Mouse (Mus musculus): ENCODE measurements around the gene Rmdn2. TPM values are rescaled to one million over a fixed set of nuclear protein-coding genes. Genes with fewer than 3 reads are reported as not detected.

Gene Rmdn2
- total and polyA plus RNA-seq, 2 experiments = 14.1 to 82.7 TPM

DNA sequence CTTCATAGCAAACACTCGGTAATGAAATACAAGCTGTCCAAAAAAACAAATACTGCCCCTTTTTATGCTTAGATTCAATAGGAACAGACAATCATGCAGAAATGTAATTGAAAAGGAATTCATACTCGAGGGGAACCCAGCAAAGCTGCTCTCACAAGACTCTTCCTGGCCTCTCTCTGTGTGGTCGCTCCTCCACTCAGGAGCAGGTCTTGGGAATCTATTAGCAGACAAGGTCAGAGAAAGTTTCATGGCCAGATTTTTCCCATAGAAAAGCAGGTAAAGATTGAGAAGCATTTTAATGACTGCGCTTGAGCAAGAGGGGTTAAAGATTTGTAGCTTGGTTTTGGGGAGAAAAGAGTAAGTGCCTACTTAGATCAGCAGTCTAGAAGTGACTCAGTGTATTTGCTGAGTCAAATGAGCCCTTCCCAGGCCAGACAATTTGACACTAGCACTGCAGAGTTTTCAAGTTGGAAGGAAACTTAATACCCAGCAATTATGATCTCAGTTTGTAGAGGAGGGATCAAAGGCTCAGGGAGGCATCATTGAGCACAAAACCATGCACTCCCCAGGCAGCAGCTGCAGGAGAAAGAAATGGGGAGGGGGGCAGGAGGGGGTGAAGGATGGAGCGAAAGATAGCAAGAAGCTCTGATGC lies 127.3 kb downstream of the Rmdn2 start:
- no peak for TF ChIP-seq POLR2A (IDR thresholded peaks at IDR 0.05; ENCODE audit: extremely low read depth, insufficient read depth, low read length)
- no peak for TF ChIP-seq CTCF (IDR thresholded peaks at IDR 0.05; ENCODE audit: low read depth, low read length)
- no peaks in the 10 kb centered on the region for H3K27me3 ChIP-seq (ENCODE audit: control insufficient read depth, insufficient read depth, low read length)
- H3K79me2 ChIP-seq (ENCODE audit: control insufficient read depth, insufficient read depth, low read length) = no peaks in the 10 kb centered on the region
- no peak overlapping the region for H3K9ac ChIP-seq (ENCODE audit: low read depth, low read length)
- DNase-seq (ENCODE audit: extremely low read depth, low read depth, low spot score) = no peak
- no peaks in the 10 kb centered on the region for H3K4me1 ChIP-seq (ENCODE audit: control insufficient read depth, insufficient read depth, low read length)
- no peak overlapping the region for H3K27ac ChIP-seq (replicated peaks; ENCODE audit: insufficient read depth, low read depth, low read length)
- 66% methylated on average over 5 of the region's 5 CpGs for WGBS
- H3K4me3 ChIP-seq (ENCODE audit: insufficient read depth, low read depth, low read length) = no peak overlapping the region
- no peaks in the 10 kb centered on the region for H3K36me3 ChIP-seq (ENCODE audit: control insufficient read depth, insufficient read depth, low read length)

DNA sequence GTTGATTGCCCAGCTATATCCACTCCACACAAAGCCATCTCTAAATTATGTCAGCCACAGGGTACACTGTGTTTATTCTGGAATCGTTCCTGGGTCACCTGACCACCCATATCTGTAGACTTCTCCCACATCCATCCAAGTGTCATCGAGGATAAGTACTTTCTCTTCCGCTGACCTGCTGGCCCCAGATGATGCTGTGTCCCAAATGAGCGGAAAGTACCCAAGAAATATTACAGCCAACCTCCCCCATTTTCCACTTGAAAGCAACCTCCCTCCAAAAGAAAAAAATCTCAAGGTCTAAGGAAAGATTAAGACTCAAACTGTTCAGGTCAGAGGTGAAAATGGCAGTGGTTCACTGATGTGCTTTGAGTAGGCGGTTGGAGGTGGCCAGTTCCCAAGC lies 131.0 kb downstream of the Rmdn2 start:
- no peak for DNase-seq (ENCODE audit: extremely low read depth, low read depth, low spot score)
- H3K4me3 ChIP-seq (ENCODE audit: insufficient read depth, low read depth, low read length) = no peak overlapping the region
- no peaks in the 10 kb centered on the region for H3K4me1 ChIP-seq (ENCODE audit: control insufficient read depth, insufficient read depth, low read length)
- no peaks in the 10 kb centered on the region; the same call in 1 of the 2 replicates for H3K27me3 ChIP-seq (ENCODE audit: control insufficient read depth, insufficient read depth, low read length)
- no peak overlapping the region for H3K9ac ChIP-seq (ENCODE audit: low read depth, low read length)
- H3K79me2 ChIP-seq (ENCODE audit: control insufficient read depth, insufficient read depth, low read length) = no peaks in the 10 kb centered on the region
- H3K36me3 ChIP-seq (ENCODE audit: control insufficient read depth, insufficient read depth, low read length) = no peaks in the 10 kb centered on the region
- no peak for TF ChIP-seq POLR2A (IDR thresholded peaks at IDR 0.05; ENCODE audit: extremely low read depth, insufficient read depth, low read length)
- TF ChIP-seq CTCF (IDR thresholded peaks at IDR 0.05; ENCODE audit: low read depth, low read length) = no peak
- H3K27ac ChIP-seq (replicated peaks; ENCODE audit: insufficient read depth, low read depth, low read length) = no peak overlapping the region
- WGBS = 83% methylated on average over 5 of the region's 5 CpGs

Other genes starting within 250 kb of the Rmdn2 start
- gene Cyp1b1, start 103.2 kb downstream of the Rmdn2 start, total RNA-seq (2014; rRNA removed) = 0.37 and 0.81 TPM in 2 replicates
- 0.16 and 0.34 TPM in 2 replicates for gene Cyp1b1, start 103.2 kb downstream of the Rmdn2 start, polyA plus RNA-seq (2012; rRNA removed)

Measured in liver, adult 2 months (tissue).